Mouse (Mus musculus) heart, embryonic 12.5 days (tissue): ENCODE results near the gene Tlcd2. TPM values are rescaled to one million over a fixed set of nuclear protein-coding genes. Genes with fewer than 3 reads are reported as not detected.

Source experiments
- ATAC-seq: fragments of 200-750 bp; cut with Nextera tagmentation; 2 replicates; pipeline ENCODE4 v1.8.0; 2017; ENCODE audit warnings: moderate TSS enrichment, moderate library complexity; ENCODE audit not compliant: insufficient number of reproducible peaks, low FRiP score
- H3K27ac ChIP-seq: fragments of 300-500 bp; sonication (generic); 2 replicates; pipeline ENCODE4 v1.5.1; 2016; ENCODE audit warnings: mild to moderate bottlenecking, moderate library complexity; ENCODE audit not compliant: poor library complexity, severe bottlenecking
- H3K27me3 ChIP-seq: fragments of 300-500 bp; sonication (generic); replicated peaks from 2 replicates; pipeline ENCODE4 v1.6.1; 2016; ENCODE audit warnings: mild to moderate bottlenecking, moderate library complexity
- H3K36me3 ChIP-seq: fragments of 300-500 bp; sonication (generic); 2 replicates; pipeline ENCODE4 v1.6.1; 2016; ENCODE audit warnings: mild to moderate bottlenecking, moderate library complexity
- H3K4me1 ChIP-seq: fragments of 300-500 bp; sonication (generic); replicated peaks from 2 replicates; pipeline ENCODE4 v1.6.1; 2016; ENCODE audit warnings: mild to moderate bottlenecking
- H3K4me2 ChIP-seq: fragments of 300-500 bp; sonication (generic); 2 replicates; pipeline ENCODE4 v1.6.1; 2016; ENCODE audit warnings: mild to moderate bottlenecking, moderate library complexity
- H3K4me3 ChIP-seq: fragments of 300-500 bp; sonication (generic); 2 replicates; pipeline ENCODE4 v1.5.1; 2016; ENCODE audit warnings: mild to moderate bottlenecking
- H3K9ac ChIP-seq: fragments of 300-500 bp; sonication (generic); 2 replicates; pipeline ENCODE4 v1.6.1; 2016; ENCODE audit warnings: mild to moderate bottlenecking, moderate library complexity
- H3K9me3 ChIP-seq: fragments of 300-500 bp; sonication (generic); replicated peaks from 2 replicates; pipeline ENCODE4 v1.6.1; 2016; ENCODE audit warnings: mild to moderate bottlenecking, moderate library complexity
- WGBS: fragments of 180-500 bp; shearing (Covaris S2); methylation state at CpG from one replicate; pipeline ENCODE4 v1.1.7; 2016; 5-methylcytosine and 5-hydroxymethylcytosine counted together
- polyA plus RNA-seq: library from polyadenylated mRNA; unstranded; fragments of >200 nt; fragmentation: Nextera tagmentation; extraction: Ambion mirVana; gene quantifications from 2 replicates; pipeline ENCODE4 v1.2.1, GENCODE M21; 2016

The Tlcd2 gene
- 12.7 and 13.1 TPM in 2 replicates for polyA plus RNA-seq

GRCm38 (mm10) chr11:75460844-75461742 lies at the start of gene Tlcd2:
Gene Tlcd2, plus strand, starts transcription at chr11:75461715.
- H3K4me3 ChIP-seq = peak within 1 kb of the TSS; percentile 86
- peak; percentile 94 for ATAC-seq
- WGBS = under 1% methylated on average over 46 of the region's 46 CpGs
- H3K4me1 ChIP-seq = peaks cover 42% of the 10 kb centered on the region
- peaks cover 23% of the 10 kb centered on the region for H3K36me3 ChIP-seq
- no peaks in the 10 kb centered on the region for H3K9me3 ChIP-seq
- H3K27ac ChIP-seq = peak within 1 kb of the TSS; percentile 97
- H3K27me3 ChIP-seq = no peaks in the 10 kb centered on the region
- peak within 1 kb of the TSS; percentile 86 for H3K4me2 ChIP-seq
- peak within 1 kb of the TSS; percentile 94 for H3K9ac ChIP-seq

GRCm38 (mm10) chr11:75415096-75415495 lies 46.4 kb upstream of the Tlcd2 start:
- Histone ChIP-seq H3K4me3 (no peak overlapping the region), H3K27ac (no peak overlapping the region), H3K4me1 (peaks cover 13% of the 10 kb centered on the region), H3K9ac (no peak overlapping the region), H3K27me3 (no peaks in the 10 kb centered on the region), H3K4me2 (no peak overlapping the region), H3K36me3 (peaks cover 4% of the 10 kb centered on the region; the same call in 1 of the 2 replicates), H3K9me3 (no peaks in the 10 kb centered on the region)
- ATAC-seq = no peak
- WGBS = 43% methylated on average over 7 of the region's 7 CpGs

GRCm38 (mm10) chr11:75415994-75416393 lies 45.5 kb upstream of the Tlcd2 start:
- H3K4me3 ChIP-seq = no peak overlapping the region
- H3K36me3 ChIP-seq = 0 out of 2 replicates have a peak, but pooled peaks cover 4% of the 10 kb centered on the region
- no peaks in the 10 kb centered on the region for H3K27me3 ChIP-seq
- H3K4me1 ChIP-seq = peaks cover 18% of the 10 kb centered on the region
- ATAC-seq = no peak
- no peak overlapping the region for H3K4me2 ChIP-seq
- WGBS = 74% methylated on average over 13 of the region's 13 CpGs
- no peak overlapping the region for H3K27ac ChIP-seq
- H3K9ac ChIP-seq = no peak overlapping the region
- H3K9me3 ChIP-seq = no peaks in the 10 kb centered on the region

- no peaks in the 10 kb centered on the region for H3K9me3 ChIP-seq
- WGBS = 72% methylated on average over 7 of the region's 7 CpGs
- peaks cover 30% of the 10 kb centered on the region for H3K4me1 ChIP-seq
- no peak overlapping the region for H3K9ac ChIP-seq
- no peaks in the 10 kb centered on the region for H3K27me3 ChIP-seq
- no peak overlapping the region for H3K27ac ChIP-seq
- no peak overlapping the region for H3K4me2 ChIP-seq
- ATAC-seq = no peak
- H3K4me3 ChIP-seq = no peak overlapping the region
- no peaks in the 10 kb centered on the region for H3K36me3 ChIP-seq
These were observed 41.5 kb upstream of the Tlcd2 start for GRCm38 (mm10) chr11:75420037-75420436.

- Histone ChIP-seq H3K4me2 (peak overlapping the region; percentile 60; the same call in 1 of the 2 replicates), H3K9ac (no peak overlapping the region), H3K4me3 (no peak overlapping the region), H3K9me3 (no peaks in the 10 kb centered on the region), H3K27ac (no peak overlapping the region), H3K27me3 (no peaks in the 10 kb centered on the region), H3K4me1 (peaks cover 23% of the 10 kb centered on the region), H3K36me3 (no peaks in the 10 kb centered on the region)
- ATAC-seq = no peak
- WGBS = 72% methylated on average over 5 of the region's 5 CpGs
These were observed 40.6 kb upstream of the Tlcd2 start for GRCm38 (mm10) chr11:75420810-75421374.

- Histone ChIP-seq H3K4me2 (peak overlapping the region; percentile 60), H3K27ac (0 out of 2 replicates have a peak overlapping the region, but pooled peaks have one; percentile 3), H3K9me3 (no peaks in the 10 kb centered on the region), H3K4me3 (peak overlapping the region; percentile 43), H3K9ac (peak overlapping the region; percentile 61), H3K36me3 (no peaks in the 10 kb centered on the region), H3K4me1 (peaks cover 20% of the 10 kb centered on the region), H3K27me3 (no peaks in the 10 kb centered on the region)
- 49% methylated on average over 6 of the region's 6 CpGs for WGBS
- no peak for ATAC-seq
These were observed 40.0 kb upstream of the Tlcd2 start for GRCm38 (mm10) chr11:75421375-75422012.

- H3K4me2 ChIP-seq = peak within 1 kb of the TSS; percentile 60
- no peaks in the 10 kb centered on the region for H3K27me3 ChIP-seq
- peak within 1 kb of the TSS; percentile 43 for H3K4me3 ChIP-seq
- H3K36me3 ChIP-seq = no peaks in the 10 kb centered on the region
- peak within 1 kb of the TSS; percentile 61 for H3K9ac ChIP-seq
- 37% methylated on average over 10 of the region's 10 CpGs for WGBS
- H3K4me1 ChIP-seq = peaks cover 20% of the 10 kb centered on the region
- 0 out of 2 replicates have a peak within 1 kb of the TSS, but pooled peaks have one; percentile 3 for H3K27ac ChIP-seq
- H3K9me3 ChIP-seq = no peaks in the 10 kb centered on the region
- ATAC-seq = 0 out of 2 replicates have a peak, but pooled peaks have one; percentile 18
These were observed 39.3 kb upstream of the Tlcd2 start, which contains the start of gene Serpinf1 for GRCm38 (mm10) chr11:75422013-75422792. Gene Serpinf1, minus strand, starts transcription at chr11:75422701.

- 72% methylated on average over 3 of the region's 3 CpGs for WGBS
- Histone ChIP-seq H3K9me3 (no peaks in the 10 kb centered on the region), H3K27ac (no peak overlapping the region), H3K4me1 (peaks cover 20% of the 10 kb centered on the region), H3K36me3 (no peaks in the 10 kb centered on the region), H3K4me2 (no peak overlapping the region), H3K4me3 (no peak overlapping the region), H3K9ac (no peak overlapping the region), H3K27me3 (no peaks in the 10 kb centered on the region)
- no peak for ATAC-seq
These were observed 38.4 kb upstream of the Tlcd2 start for GRCm38 (mm10) chr11:75423091-75423490.

GRCm38 (mm10) chr11:75424033-75424432 lies 37.5 kb upstream of the Tlcd2 start:
- no peak overlapping the region for H3K4me3 ChIP-seq
- 84% methylated on average over 9 of the region's 9 CpGs for WGBS
- no peak overlapping the region for H3K27ac ChIP-seq
- no peak overlapping the region for H3K4me2 ChIP-seq
- no peak for ATAC-seq
- no peaks in the 10 kb centered on the region for H3K9me3 ChIP-seq
- H3K27me3 ChIP-seq = no peaks in the 10 kb centered on the region
- H3K36me3 ChIP-seq = no peaks in the 10 kb centered on the region
- peaks cover 20% of the 10 kb centered on the region for H3K4me1 ChIP-seq
- H3K9ac ChIP-seq = no peak overlapping the region

- H3K4me3 ChIP-seq = no peak overlapping the region
- no peaks in the 10 kb centered on the region for H3K9me3 ChIP-seq
- no peak overlapping the region for H3K27ac ChIP-seq
- no peaks in the 10 kb centered on the region for H3K36me3 ChIP-seq
- peaks cover 20% of the 10 kb centered on the region for H3K4me1 ChIP-seq
- WGBS = 88% methylated on average over 3 of the region's 3 CpGs
- ATAC-seq = no peak
- H3K27me3 ChIP-seq = no peaks in the 10 kb centered on the region
- H3K9ac ChIP-seq = no peak overlapping the region
- no peak overlapping the region for H3K4me2 ChIP-seq
These were observed 37.1 kb upstream of the Tlcd2 start for GRCm38 (mm10) chr11:75424459-75424858.
